Mouse (Mus musculus) WW6 (cell line): Measurements from ENCODE around the gene Eif1.
"Not testable (repeated sequence)": the region's sequence is repeated elsewhere in the genome, so short reads cannot be mapped to it uniquely, and the experiment has no call there.

Experiments used
- DNase-seq: peaks from one replicate; pipeline ENCODE4 v3.0.0-alpha.2; 2013; ENCODE audit warnings: low read depth, low spot score

The Eif1 gene

DNA sequence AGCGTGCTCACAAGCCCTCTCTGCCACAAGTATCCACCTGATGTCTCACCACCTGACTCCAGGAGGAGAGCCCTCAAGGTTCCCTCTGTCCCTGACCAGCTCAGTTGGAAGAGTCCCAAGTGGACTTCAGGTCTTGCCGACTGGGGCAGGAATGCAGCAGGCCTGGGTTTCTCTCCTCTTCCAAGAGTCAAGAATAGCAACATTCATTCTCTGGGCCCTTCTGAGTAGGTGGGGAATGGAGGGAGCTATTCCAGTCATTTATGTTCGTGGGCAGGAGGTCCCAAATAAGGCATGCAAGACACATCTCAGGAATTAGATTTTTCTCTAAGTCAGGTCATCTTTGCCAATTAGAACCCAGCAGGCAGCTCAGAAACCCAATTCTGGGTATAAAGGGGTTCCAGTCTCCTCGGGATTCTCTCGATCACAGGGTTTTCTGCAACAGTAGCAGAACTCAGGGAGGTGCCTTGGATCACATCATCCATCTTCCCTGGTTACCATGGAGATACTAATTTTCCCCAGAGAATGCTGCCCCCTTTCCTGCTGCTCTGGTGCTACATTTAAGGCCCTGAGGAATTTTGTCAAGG lies 7.5 kb upstream of the Eif1 start:
- DNase-seq, result no peak

- no peak for DNase-seq
Measured at GRCm38 (mm10) chr11:100313424-100313823, 6.3 kb upstream of the Eif1 start.

- DNase-seq, result no peak
Measured at GRCm38 (mm10) chr11:100315439-100315838, 4.2 kb upstream of the Eif1 start.

DNA sequence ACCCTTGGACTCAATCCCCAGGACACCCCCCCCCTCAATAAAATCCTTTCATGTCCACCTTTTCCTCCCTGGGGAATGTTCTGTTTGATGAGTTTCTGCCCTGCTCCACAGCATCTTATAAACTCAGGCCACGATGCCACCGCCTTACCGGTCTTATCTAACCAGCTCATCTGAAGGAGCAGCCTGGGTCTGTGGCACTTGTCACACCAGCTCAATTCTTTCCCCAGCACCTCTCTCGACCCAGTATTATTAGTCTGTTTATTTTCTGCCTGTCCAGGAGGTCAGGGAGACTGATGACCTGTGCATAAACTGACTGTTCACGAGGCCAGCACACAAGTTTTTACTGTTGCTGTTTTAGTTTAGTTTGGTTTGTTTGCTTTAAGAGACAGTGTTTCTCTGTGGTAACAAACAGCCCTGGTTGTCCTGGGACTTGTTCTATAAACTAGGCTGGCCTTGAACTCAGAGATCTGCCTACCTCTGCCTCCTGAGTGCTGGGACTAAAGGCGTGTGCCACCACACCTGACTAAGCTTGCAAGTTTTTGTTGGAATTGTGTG lies 1.8 kb upstream of the Eif1 start:
- no peak for DNase-seq

DNA sequence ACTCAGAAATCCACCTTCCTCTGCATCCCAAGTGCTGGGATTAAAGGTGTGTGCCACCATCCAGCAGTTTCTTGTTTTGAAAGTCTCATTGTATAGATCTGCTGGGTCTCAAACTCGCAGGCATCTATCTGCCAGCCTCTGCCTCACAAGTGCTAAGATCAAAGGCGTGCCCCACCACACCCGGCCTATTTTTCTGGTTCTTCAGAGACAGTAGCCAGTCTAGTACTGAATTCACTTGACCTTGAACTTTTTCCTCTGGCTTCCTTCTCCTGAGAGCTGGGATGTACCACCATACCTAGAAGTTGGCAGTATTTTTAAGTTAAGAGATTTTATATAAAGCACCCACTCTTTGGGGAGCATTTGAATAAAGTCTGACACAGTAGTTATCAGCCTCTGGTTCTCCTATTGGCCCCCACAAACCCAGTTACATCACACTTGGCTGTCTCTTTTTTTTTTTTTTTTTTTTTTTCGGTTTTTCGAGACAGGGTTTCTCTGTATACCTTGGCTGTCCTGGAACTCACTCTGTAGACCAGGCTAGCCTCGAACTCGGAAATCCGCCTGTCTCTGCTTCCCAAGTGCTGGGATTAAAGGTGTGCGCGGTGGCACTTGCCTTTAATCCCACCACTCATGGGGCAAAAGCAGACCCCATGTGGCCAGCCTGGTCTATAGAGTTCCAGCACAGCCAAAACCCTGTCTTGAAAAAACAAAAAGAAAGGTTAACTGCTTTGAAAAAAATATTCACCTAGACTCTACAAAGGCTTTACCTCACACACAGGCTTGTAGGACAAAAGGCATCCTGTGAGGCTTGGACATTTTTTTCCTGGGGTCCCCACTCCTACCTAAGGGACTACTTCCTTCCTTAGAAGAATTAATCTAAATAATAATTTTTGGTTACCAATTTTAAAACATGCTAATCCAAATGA lies 895 bp upstream of the Eif1 start:
- DNase-seq, result no peak

- peak; percentile 98 for DNase-seq
Measured at GRCm38 (mm10) chr11:100320172-100320630, 516 bp downstream of the Eif1 start.

GRCm38 (mm10) chr11:100320701-100321410 lies 1.2 kb downstream of the Eif1 start:
- DNase-seq, result not testable (repeated sequence)

- DNase-seq, result not testable (repeated sequence)
Measured at GRCm38 (mm10) chr11:100321479-100322305, 2.0 kb downstream of the Eif1 start.

GRCm38 (mm10) chr11:100322591-100323258 lies 3.0 kb downstream of the Eif1 start:
- DNase-seq, result no peak

GRCm38 (mm10) chr11:100323578-100323977 lies 3.9 kb downstream of the Eif1 start:
- DNase-seq, result peak; percentile 81

DNA sequence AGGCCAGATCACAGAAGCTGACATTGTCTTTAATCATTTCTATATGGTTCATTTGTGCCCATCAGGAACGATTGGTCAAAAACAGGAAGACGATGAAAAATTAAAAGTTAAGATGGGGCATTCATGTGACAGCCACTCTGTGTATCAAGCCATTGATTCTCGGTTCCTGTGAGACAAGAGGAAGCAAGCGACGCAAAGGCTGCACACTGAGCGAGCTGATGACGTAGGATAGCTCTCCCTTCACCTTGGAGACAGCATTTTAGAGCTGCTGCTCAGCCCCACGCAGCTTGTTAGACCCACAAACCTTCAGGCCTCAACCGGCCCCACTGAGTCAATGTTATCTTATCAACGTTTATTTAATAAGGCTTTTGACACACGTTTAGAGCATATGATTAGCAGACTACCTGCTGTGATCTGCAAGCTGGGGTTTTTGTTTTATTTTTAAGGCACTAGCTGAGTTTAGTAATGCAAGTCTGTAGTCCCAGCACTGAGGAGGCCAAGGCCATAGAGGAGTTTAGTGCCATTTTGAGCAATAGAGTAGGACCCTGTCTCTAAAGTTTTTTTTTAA lies 5.5 kb downstream of the Eif1 start:
- DNase-seq, result no peak

GRCm38 (mm10) chr11:100327316-100327715 lies 7.6 kb downstream of the Eif1 start:
- DNase-seq, result no peak

DNA sequence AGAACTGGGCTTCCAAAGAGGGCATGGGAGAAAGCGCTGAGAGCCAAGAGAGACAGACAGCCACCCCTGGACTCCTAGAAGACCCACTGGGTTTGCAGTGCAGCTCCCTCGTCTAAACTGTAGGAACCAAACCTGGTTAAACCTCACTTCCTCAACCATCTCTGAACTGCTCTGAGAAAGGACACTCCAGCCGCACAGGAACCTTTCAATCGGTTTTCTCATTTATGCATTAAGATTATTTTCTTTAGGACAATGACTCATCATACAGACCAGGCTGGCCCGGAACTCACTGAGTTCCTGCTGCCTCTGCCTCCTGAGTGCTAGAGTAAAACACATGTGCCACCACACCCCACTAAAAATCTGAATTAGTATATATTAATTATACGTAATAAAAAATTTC lies 8.1 kb downstream of the Eif1 start:
- DNase-seq, result no peak

DNA sequence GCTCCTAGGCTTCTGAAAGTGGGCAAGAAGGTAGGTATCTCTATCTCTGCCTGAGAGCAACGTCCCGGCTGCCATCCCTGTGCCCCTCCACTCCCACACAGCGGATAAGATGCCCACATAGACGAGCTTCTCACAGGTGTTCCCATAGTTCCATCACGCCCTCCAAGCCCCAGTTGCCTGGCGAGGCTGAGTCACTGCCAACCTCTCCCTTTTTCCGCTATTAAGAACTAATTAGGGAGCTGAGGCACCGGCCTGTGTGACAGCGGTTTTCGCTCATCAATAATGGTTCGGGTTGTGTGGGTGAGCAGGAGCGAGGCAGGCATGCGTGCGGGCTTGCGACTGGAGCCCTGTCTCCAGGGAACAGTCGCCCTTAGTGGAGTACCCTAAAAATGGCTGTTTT lies 10.6 kb downstream of the Eif1 start:
- no peak for DNase-seq

GRCm38 (mm10) chr11:100330816-100331375 lies 11.2 kb downstream of the Eif1 start:
- DNase-seq, result not testable (repeated sequence)

GRCm38 (mm10) chr11:100332766-100333515 lies 13.3 kb downstream of the Eif1 start:
- no peak for DNase-seq

DNA sequence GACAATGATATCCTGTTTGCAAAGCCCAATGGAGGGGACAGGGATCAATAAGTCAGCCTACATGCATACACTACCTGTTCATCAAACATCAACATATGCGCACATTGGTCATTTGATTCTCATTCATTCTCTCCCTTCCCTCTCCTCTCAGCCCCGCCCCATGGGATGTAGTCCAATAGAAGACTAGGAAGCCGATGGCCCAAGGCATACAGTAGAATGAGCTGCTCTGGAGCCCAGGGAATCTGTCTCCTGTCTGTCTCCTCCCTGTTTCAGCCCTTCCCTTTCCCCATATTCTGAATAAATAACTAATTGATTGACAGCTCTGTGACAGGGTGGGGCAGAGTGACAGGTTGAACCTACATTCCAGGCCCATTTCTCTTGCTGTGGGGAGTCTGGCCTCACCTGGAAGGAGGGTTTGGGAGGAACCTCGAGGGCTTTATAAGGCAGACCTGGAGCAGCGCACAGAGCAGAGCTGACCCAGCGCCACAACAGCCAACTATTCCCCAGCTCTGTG lies 14.3 kb downstream of the Eif1 start, which contains the start of gene Gast:
Gene Gast, plus strand, starts transcription at position 464 of the 514 bp plus-strand sequence.
- no peak for DNase-seq

DNA sequence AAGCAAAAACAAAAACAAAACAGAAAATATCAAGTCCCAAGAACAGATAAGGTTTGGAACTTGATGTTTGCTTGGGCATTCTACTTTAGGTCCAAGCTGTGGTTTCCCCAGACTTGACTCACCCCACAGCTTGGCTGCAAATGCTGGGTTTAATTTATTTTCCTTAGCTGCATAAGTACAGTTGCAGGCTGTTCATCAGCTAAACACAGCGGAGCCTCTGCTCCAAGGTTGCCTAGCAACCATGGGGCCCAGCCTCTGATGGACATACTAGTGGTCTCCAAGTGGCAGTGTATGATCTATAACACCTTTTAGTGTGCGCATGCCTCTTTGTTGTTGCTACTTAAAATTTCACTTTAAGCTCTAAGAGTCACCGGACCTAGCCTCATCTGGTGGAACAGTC lies 16.0 kb downstream of the Eif1 start:
- no peak for DNase-seq

DNA sequence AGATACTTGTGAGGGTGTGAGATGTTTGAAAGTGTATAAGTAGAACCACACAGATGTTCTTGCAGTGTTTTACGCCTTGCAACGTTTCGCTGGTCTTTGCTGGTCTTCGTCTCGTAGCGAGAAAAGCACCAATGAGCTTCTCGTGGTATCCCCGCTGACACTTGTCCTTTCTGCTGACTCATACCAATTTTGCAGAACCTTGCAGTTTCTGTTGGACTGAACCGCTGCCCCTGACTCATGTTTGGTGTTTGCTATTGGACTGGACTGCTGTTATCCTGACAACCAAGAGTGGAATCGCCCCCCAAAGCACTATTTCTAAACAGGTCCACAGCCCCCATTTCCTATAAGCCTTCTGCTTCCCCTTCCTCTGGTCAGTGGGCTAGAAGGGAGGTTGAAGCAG lies 24.6 kb downstream of the Eif1 start:
- DNase-seq, result no peak
